Mouse (Mus musculus) lung, embryonic 14.5 days (tissue): Measurements from ENCODE around the gene Aggf1. TPM values are rescaled to one million over a fixed set of nuclear protein-coding genes. Genes with fewer than 3 reads are reported as not detected.
A peak's percentile ranks its signal among the peaks of the same experiment; 100 is the strongest.

Experiments used
- ATAC-seq: fragments of 200-750 bp; cut with Nextera tagmentation; 2 replicates; pipeline ENCODE4 v1.8.0; 2017; ENCODE audit warnings: mild to moderate bottlenecking, moderate TSS enrichment, moderate library complexity; ENCODE audit not compliant: insufficient read depth
- DNase-seq: peaks from one replicate; pipeline ENCODE4 v3.0.0-alpha.2; 2015
- H3K27ac ChIP-seq: fragments of 300-500 bp; sonication (generic); 2 replicates; pipeline ENCODE4 v1.5.1; 2014; ENCODE audit warnings: low read depth, mild to moderate bottlenecking, moderate library complexity
- H3K27me3 ChIP-seq: fragments of 300-500 bp; sonication (generic); 2 replicates; pipeline ENCODE4 v1.6.1; 2014; ENCODE audit warnings: low read length, control low read depth; ENCODE audit not compliant: insufficient read depth
- H3K36me3 ChIP-seq: fragments of 300-500 bp; sonication (generic); 2 replicates; pipeline ENCODE4 v1.6.1; 2014; ENCODE audit warnings: control low read depth; ENCODE audit not compliant: insufficient read depth
- H3K4me1 ChIP-seq: fragments of 300-500 bp; sonication (generic); 2 replicates; pipeline ENCODE4 v1.6.1; 2014; ENCODE audit warnings: antibody characterized with exemption, control low read depth; ENCODE audit not compliant: insufficient read depth
- H3K4me2 ChIP-seq: fragments of 300-500 bp; sonication (generic); 2 replicates; pipeline ENCODE4 v1.6.1; 2014; ENCODE audit warnings: mild to moderate bottlenecking
- H3K4me3 ChIP-seq: fragments of 300-500 bp; sonication (generic); 2 replicates; pipeline ENCODE4 v1.5.1; 2014; ENCODE audit warnings: low read depth, low read length
- H3K9ac ChIP-seq: fragments of 300-500 bp; sonication (generic); 2 replicates; pipeline ENCODE4 v1.6.1; 2014
- H3K9me3 ChIP-seq: fragments of 300-500 bp; sonication (generic); 2 replicates; pipeline ENCODE4 v1.6.1; 2016; ENCODE audit warnings: low read depth, low read length, control low read depth
- CTCF ChIP-seq: IDR thresholded peaks from 2 replicates; pipeline ENCODE4 v1.5.1; 2016; ENCODE audit warnings: antibody characterized with exemption, low read depth
- WGBS: fragments of 180-500 bp; shearing (Covaris S2); extraction: QIAGEN DNeasy Blood & Tissue Kit; methylation state at CpG from one replicate; pipeline ENCODE4 v1.1.7; 2014; 5-methylcytosine and 5-hydroxymethylcytosine counted together
- polyA plus RNA-seq: library from polyadenylated mRNA; unstranded; fragments of >200 nt; fragmentation: Nextera tagmentation; extraction: Ambion mirVana; gene quantifications from 2 replicates; pipeline ENCODE4 v1.2.1, GENCODE M21; 2014

Gene Aggf1
- polyA plus RNA-seq, 1 experiment from 2014 or later: 35.7 TPM

DNA sequence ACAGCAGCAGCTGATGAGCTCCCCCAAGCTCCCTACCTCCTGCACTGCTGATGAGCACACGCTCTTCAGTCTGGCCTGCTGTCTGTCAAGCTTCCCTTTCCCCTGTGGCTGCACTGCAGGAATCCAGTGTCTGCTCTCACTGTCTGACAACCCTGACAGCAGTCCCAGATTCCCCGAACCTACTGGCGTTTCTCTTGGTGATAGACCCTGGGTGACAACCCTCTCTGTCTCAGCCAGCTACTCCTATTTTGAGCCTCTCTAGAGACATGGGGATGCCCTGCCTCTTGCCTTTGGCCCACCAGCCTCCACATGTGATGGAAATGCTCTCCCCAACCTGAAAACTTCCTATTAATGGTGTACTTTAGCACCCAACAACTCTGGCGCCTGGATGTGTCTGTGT, 11.7 kb downstream of the Aggf1 start:
- WGBS: 85% methylated on average over 4 of the region's 4 CpGs
- Histone ChIP-seq H3K9me3 (no peaks in the 10 kb centered on the region), H3K4me3 (no peak overlapping the region), H3K27ac (no peak overlapping the region), H3K4me1 (no peaks in the 10 kb centered on the region), H3K27me3 (no peaks in the 10 kb centered on the region), H3K36me3 (peaks cover 72% of the 10 kb centered on the region), H3K4me2 (no peak overlapping the region), H3K9ac (no peak overlapping the region)
- TF ChIP-seq CTCF: no peak
- ATAC-seq: no peak
- DNase-seq: no peak

DNA sequence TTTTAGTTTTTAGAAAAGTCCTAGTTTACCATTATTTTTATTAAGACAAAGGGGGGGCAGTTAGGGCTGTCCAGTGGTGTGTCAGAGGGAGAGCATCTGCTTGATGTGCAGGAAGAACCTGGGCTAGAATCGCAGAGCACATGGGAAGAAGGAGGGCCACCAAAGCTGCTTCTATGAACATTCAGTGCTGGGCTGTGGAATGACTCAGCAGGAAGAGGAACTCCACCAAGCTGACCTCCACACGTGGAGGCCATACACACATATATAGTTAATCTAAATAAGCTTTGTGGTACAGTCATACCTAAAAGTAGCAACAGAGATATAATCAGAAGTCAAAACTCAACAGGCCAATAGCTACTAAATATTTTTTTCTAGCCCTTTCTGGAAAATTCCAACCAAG, 16.9 kb downstream of the Aggf1 start:
- Histone ChIP-seq H3K4me3 (no peak overlapping the region), H3K4me1 (no peaks in the 10 kb centered on the region), H3K27me3 (no peaks in the 10 kb centered on the region), H3K36me3 (peaks cover 90% of the 10 kb centered on the region), H3K4me2 (no peak overlapping the region), H3K9me3 (no peaks in the 10 kb centered on the region), H3K9ac (no peak overlapping the region), H3K27ac (no peak overlapping the region)
- 69% methylated on average over 2 of the region's 2 CpGs for WGBS
- DNase-seq: no peak
- no peak for TF ChIP-seq CTCF
- no peak for ATAC-seq

DNA sequence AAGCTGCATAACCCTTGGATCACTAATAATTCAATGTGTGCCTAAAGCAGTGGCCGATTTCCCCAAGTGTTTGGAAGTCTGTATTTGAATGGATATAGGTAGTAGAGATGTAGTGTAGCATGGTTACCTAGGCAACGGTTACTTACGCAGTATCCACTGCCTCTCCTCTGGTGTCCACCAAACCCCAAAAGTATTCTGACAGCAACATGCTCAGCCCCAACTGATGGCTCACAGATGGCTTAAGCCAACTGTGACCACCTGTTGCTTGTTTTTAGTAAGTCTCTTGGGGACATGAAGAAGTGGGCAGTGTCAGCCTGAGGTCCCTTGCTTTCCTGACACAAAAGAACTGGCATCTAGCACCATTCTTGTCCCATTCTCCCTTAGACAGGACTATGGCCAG, 26.7 kb downstream of the Aggf1 start:
- TF ChIP-seq CTCF: no peak
- DNase-seq: no peak
- 84% methylated on average over 3 of the region's 3 CpGs for WGBS
- H3K4me1 ChIP-seq: no peaks in the 10 kb centered on the region
- no peak overlapping the region for H3K4me2 ChIP-seq
- no peak overlapping the region for H3K27ac ChIP-seq
- ATAC-seq: no peak
- no peaks in the 10 kb centered on the region for H3K27me3 ChIP-seq
- no peak overlapping the region for H3K9ac ChIP-seq
- H3K36me3 ChIP-seq: peaks cover 48% of the 10 kb centered on the region
- no peak overlapping the region for H3K4me3 ChIP-seq
- no peaks in the 10 kb centered on the region for H3K9me3 ChIP-seq

DNA sequence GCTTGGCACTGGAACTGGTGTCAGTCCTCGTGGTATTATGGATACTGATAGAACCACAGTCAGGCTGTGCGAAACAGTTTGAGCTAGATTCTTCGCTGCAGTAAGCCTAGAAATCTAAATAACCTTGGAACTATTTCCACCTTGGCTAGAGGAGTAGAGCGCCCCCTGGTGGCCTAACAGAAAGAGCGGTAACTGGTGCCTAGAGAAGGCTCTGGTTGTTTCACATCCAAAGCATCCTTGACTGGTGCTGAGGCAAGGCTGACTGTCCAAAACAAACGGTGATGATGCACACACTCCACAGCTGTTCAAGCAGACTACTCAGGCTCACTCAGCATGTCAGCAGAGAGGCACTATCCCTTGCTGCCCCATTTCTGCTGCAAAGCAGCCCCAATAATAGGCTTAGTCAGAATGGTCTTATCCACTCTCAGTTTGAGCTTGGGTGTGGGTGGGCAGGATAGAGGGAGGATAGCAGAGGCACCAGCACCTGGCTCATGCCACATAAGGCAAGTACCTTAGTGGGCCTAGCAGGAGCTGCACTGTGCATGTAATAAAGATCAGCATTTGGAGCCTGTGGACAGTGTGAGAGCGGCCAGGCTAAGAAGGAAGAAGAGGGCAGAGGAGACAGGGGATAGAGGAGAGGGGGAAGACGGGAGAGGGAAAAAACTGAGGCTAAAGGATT, 28.0 kb downstream of the Aggf1 start:
- Histone ChIP-seq H3K36me3 (peaks cover 37% of the 10 kb centered on the region), H3K4me2 (no peak overlapping the region), H3K27me3 (no peaks in the 10 kb centered on the region), H3K4me1 (no peaks in the 10 kb centered on the region), H3K9ac (no peak overlapping the region), H3K4me3 (no peak overlapping the region), H3K9me3 (no peaks in the 10 kb centered on the region), H3K27ac (no peak overlapping the region)
- 29% methylated on average over 8 of the region's 8 CpGs for WGBS
- TF ChIP-seq CTCF: peak; percentile 96
- peak; percentile 90 for DNase-seq
- peak; percentile 50; the same call in 1 of the 2 replicates for ATAC-seq

DNA sequence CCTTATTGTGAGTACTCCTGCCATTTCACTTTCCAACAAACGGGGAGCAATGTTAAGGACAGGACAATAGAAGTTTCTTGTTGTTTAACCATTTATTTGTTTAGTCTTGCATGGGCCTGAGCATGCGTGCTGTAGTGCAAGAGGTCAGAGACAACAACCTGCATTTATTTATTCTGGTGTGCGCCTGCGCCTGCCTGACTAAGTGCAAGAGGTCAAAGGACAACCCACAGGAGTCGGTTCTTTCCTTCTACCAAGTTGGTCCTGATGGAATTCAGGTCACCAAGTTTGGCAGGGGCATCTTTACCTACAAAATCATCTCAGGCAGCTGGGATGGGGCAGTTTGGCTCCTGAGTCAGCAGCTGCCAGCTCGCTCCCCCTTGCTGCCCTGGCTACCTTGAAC, 29.3 kb downstream of the Aggf1 start:
- no peak for TF ChIP-seq CTCF
- DNase-seq: no peak
- WGBS: 57% methylated on average over 6 of the region's 6 CpGs
- H3K27ac ChIP-seq: no peak overlapping the region
- H3K4me2 ChIP-seq: no peak overlapping the region
- no peak overlapping the region for H3K9ac ChIP-seq
- H3K9me3 ChIP-seq: no peaks in the 10 kb centered on the region
- H3K27me3 ChIP-seq: no peaks in the 10 kb centered on the region
- no peak for ATAC-seq
- H3K4me3 ChIP-seq: no peak overlapping the region
- H3K36me3 ChIP-seq: peaks cover 24% of the 10 kb centered on the region
- no peaks in the 10 kb centered on the region for H3K4me1 ChIP-seq

DNA sequence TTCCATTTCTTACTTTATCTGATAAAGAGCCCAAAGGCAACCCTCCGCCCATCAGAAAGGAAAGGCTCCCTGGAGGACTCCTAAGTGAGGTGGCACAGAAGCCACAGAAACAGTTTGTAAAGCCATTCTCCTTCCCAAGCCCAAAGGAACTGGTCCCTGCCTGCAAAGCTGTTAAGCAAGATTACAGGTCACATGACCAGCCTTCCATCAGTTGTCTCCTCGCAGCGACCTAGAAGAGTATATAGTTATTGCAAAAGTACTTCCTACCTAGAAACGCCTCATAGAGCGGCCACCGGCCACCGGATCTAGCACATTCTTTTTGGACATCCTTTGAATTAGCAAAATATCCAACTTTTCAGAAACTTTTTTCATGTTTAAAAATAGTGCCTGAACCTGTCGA, 31.7 kb downstream of the Aggf1 start:
- Histone ChIP-seq H3K4me2 (no peak overlapping the region), H3K4me3 (no peak overlapping the region), H3K9me3 (no peaks in the 10 kb centered on the region), H3K27me3 (no peaks in the 10 kb centered on the region), H3K4me1 (no peaks in the 10 kb centered on the region), H3K27ac (no peak overlapping the region), H3K36me3 (peaks cover 25% of the 10 kb centered on the region), H3K9ac (no peak overlapping the region)
- ATAC-seq (no peak), DNase-seq (no peak)
- no peak for TF ChIP-seq CTCF
- 82% methylated on average over 8 of the region's 8 CpGs for WGBS

DNA sequence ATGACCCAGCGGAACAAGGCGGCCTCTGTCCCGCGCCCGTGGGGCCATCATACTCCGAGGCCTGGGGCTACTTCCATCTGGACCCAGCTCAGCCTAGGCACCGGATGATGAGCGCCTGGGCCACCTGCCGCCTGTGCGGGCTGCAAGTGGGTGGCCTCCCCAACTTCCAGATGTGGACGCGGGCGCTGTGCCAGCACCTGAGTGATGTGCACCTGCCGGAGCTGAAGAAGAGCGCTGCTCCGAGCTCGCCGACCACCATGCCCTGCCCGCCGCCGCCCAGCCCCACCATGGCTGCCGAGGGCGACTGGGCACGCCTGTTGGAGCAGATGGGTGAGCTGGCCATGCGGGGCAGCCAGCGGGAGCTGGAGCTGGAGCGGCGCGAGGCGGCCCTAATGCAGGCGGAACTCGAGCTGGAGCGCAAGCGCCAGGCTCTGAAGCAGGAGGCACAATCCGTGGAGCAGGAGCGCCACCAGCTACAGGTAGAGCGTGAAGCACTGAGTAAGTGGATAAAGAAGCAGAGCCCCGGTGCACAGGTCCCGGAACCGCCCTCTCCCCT, 39.0 kb downstream of the Aggf1 start:
- H3K36me3 ChIP-seq: peaks cover 44% of the 10 kb centered on the region
- H3K9ac ChIP-seq: no peak overlapping the region
- WGBS: 78% methylated on average over 40 of the region's 40 CpGs
- DNase-seq (no peak), ATAC-seq (no peak)
- H3K4me2 ChIP-seq: no peak overlapping the region
- H3K4me3 ChIP-seq: no peak overlapping the region
- H3K9me3 ChIP-seq: no peaks in the 10 kb centered on the region
- TF ChIP-seq CTCF: no peak
- no peaks in the 10 kb centered on the region for H3K4me1 ChIP-seq
- no peaks in the 10 kb centered on the region for H3K27me3 ChIP-seq
- no peak overlapping the region for H3K27ac ChIP-seq
